Mouse (Mus musculus): ENCODE measurements at regions not wholly inside any gene's neighbourhood (a gene's known extent, or its start where the extent isn't known, plus 50 kb on each side); places are given as distances from the start of the nearest gene placed in this dataset.

DNA sequence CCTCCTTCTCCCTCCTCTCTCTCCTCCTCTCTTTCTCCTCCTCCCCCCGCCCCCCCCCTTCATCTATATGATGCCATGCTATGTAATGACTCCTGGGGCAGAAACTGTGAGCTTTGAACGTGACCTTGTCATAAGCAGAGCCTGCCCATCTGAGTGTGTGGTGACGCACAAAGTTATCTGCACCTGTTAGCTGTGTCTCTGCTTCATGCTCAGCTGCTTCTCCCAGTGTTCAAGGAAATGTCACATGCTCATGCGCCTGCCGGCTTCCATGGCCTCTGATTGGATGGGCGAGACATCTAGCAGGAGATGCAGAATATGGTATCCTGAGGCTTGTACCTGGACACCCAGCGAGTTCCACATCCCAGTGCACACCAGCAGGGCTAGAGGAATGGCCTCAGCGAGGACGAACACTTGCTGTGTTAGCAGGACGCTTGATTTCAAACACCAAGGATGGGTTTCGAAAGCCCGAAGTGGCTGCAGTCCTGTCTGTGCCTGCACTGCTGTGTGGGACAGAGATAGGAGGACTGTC lies 240.6 kb downstream of the 1500009L16Rik start:
- DNase-seq (ENCODE audit: low spot score in 2 of 2): no peak

DNA sequence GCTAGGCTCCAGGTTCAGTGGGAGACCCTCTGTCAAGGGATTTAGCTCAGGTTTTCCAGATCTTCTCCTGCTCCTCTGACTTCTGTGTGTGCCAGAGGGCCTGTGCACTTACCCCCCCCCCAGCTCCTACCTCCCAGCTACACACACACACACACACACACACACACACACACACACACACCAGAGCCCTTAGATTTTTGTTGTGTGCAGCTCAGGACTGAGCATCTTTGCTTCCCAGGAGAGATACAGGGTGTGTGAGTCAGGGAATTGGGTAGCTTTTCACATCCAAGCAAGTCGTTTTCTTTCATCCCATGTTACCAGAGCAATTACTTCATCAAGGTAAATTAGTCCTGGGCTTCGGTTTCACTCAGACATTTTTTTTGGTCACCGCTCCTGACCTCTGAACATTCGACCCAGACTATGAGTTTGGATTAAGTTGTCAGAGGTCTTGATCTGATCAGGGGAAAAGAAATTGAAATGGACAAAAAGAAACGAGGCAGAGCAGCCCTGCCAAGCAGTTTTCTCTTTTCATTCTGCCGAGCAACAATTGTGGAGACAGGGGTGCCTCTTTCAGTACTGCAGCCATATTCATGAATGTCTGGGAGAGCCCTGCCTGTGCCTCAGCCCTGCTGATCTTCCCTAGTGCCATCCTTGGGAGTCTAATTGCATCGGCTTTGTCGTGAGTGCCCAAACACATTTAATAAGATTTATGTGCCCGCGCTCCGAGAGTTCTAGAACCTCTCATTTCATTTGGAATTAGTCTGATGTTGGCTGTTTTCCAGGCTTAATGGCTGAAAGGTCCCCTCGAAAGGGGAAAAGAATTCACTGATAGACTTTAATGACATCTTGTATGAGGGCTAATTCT lies 241.3 kb downstream of the 1500009L16Rik start:
- no peak for DNase-seq (ENCODE audit: low spot score in 2 of 2)

DNA sequence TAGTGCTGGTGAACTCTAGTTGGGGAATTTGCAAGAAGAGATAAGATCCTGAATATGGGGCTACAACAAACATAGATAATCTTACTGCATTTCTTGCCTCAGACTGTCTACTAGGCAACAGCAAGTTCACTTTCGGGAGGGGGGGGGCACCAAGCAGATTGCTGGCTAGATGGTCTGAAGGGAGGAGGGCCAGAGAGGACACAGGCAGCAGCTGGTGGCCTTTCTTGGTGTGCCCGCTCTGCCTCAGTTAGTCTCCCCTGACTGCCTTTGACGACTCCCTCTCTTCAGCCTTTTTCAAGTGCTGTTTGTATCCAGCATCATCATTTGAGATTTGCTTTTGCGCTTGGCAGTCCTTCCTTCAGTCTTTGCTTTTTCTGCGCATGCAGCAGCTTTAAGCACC lies 242.2 kb downstream of the 1500009L16Rik start:
- DNase-seq (ENCODE audit: low spot score in 2 of 2): no peak

DNA sequence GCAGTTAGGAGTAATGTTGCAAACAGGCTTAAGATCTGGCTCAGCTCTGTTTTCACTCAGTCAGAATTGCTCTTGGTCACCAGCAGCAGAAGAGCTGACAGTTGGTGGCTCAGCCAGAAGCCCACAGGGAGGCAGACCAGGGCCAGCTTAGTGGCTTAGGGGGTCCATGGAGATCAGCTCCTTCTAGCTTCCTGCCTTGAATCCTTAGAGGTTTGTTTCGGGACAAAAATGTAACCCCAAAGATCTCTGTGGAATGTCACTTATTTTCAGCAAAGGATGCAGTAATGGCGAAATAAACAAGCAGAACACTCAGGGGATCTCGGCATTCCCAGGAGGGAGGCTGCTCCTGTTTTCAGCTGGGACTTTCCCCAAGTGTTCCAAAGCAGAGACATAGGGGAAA lies 247.8 kb downstream of the 1500009L16Rik start:
- DNase-seq (ENCODE audit: low spot score in 2 of 2): no peak

DNA sequence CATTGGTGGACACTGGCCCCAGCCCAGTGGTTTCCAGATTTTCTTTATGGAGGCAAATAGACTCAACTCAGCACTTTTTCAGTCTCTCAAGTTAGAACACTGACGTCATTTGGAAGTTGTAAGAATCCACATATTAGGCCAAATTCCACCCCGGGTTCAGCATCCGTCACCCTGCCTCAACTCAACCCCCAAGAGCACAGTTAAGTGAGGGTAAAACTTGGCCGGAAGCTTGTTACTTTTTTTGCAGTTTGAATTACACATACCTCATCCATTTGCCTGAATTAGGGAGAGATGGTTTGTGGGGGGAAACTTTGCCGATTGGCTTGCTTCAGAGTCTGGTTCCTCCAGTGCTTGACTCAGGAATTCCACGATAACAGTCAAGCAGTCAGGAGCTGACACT lies 251.9 kb downstream of the 1500009L16Rik start:
- no peak for DNase-seq (ENCODE audit: low spot score in 2 of 2)

DNA sequence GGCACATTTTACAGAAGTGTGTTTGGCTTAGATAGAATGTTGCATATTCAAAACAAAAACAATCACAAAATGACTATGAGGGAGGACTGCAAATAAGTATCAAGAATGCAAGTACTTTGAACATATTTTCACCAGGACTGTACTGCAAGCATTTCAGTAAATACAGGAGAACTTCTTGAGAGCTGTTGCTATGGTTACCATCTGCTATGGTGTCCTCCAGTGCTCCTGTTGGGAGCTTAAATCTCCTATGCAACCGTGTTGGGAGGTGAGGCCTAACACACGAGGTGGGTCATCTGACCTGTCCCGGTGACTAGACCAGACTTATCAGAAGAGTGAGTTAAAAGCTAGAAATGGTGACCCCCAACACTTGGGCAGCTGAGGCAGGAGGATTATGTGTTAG lies 253.9 kb downstream of the 1500009L16Rik start:
- no peak for DNase-seq (ENCODE audit: low spot score in 2 of 2)

DNA sequence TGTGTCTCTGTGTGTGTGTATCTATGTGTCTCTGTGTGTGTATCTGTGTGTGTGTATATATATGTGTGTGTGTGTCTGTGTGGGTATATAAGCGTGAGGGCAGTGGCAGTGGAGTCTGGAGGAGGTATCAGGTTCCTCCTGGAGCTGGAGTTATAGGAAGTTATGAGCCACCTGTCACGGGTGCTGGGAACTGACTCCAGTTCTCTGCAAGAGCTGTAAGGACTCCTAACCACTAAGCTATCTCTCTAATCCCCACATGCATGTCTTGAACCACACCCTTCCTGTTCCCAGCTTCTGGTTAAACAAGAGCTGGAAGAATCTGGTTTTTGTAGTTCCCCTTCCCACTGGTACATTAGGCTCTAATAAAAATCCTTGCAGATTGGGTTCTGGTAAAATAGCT lies 257.3 kb downstream of the 1500009L16Rik start:
- DNase-seq (ENCODE audit: low spot score in 2 of 2): no peak

DNA sequence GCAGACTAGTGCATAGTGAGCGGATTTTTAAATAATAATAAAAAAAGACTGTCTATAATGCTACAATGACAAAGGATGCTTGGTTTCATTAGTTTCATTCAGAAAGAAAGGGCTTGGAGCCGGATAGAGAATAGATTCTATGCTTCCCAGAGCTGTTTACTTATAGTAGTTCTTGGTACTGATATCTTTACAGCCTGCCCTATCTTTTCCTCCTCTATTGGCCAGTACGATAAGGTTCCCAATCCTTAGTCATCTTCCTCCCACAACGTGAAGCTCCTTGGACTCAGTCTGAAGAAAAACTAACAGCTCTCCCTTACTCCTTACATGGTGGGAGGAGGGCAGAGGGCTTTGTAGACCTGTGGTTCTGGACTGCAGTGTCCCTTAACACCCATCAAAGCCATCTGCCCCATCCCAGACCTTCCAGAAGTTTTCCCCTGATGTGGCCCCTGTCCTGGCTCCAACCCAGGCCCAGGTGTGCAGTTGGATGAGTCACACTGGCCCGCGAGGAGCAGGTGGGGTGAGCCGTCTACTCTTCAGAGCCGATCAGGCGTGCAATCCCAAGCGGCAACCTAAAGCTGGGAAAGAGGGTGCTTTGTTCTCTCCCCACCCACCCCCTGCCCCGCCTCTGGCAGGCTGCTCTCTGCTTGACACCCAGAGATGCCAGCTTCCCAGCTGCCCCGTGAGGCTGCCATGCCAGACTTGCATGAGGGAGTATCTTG lies 262.2 kb downstream of the 1500009L16Rik start:
- DNase-seq (ENCODE audit: low spot score in 2 of 2): no peak

DNA sequence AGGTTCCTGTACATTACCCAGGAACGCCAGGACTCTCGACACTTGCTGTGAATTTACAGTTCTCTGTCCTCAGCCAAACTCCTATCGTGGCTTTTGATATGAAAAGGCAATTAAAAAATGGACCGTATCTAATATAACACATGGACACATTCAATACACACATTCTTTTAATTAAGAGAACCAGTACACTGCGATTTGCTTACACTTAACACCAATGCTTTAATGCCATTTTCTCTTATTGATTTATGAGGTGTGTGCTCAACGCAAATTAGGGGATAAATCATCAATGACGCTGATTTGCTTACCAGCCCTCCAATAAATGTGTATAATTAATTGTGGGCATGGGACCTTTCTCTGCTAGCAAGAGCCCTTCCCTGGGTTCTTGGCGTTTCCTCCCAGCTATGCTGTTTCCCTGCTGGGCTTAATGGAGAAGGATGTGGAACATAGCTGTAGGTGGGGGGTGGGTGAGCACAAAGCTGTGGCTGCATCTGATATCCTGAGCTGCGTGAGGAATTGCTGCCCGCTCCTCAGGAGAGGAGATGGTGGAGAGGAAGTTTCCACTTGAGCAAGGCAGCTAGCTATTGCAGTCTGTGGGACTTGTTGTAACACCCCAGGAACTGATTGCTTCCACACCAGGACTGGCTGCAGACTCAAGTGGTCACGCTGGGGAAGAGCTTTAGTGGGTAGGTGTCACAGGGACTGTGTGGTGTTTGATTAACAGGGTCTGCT lies 270.1 kb downstream of the 1500009L16Rik start:
- no peak for DNase-seq (ENCODE audit: low spot score in 2 of 2)

DNA sequence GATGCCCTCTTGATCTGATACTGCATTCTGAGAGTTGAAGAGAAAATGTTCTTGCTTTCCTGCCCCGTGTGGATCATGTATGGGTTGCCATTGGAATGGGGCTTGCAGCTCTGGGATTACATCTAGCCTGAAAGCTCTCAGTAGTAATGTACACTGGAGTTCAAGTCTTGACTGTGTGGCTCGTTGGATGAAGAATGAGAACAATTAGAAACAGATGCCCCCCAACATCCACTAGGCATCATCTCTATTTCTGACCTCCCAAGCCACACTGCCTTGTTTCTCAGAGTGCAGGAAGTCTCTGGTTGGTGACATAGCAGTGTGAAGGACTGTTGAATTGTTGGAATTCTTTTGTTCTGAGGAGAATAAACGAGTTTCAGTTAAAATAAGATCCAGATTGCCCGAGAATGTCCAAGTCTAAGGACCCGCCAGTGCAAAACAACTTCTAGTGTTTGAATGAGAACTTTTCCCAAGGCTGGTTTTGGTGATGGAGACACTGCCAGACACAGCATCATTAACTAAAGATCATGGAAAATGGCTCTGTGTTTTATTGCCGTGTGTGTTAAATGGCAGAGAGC lies 272.4 kb downstream of the 1500009L16Rik start:
- no peak for DNase-seq (ENCODE audit: low spot score in 2 of 2)

DNA sequence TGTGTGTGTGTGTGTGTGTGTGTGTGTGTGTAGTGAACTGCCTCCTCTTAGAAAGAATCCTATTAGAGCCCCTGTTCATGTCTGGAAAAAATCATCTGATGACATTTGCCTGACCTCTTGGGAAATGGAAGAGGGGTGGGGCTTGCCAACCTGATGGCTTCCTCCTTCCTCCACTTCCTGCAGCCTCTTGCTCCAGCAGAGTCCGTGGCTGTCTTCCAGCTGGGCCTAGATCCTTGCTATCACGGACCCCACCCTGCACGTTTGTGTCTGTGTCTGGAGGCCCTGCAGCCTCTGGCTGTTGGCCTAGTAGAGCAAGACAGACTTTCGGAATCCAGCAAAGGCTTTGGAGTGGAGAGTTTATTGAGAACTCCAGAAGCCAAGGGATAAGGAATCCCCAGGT lies 273.2 kb downstream of the 1500009L16Rik start:
- peak in 1 of 2 experiments; percentile 10 for DNase-seq (ENCODE audit: low spot score in 2 of 2)

DNA sequence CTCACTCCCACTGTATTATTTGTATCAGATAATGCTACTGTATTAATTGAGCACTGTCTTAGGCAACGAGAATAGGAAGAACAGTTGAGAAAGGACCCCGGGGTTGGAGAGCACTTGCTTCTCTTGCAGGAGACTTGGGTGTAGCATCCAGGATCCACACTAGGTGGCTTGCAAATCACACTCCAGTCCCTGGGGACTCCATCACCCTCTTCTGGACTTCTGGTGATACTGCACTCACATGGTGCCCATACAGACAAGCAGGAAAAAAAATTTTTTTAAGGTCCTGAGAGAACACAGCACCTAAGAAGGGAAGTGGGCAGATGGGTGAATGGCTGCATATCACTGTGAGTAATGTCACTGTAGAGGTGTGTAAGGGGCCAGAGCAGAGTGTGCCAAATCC lies 273.8 kb downstream of the 1500009L16Rik start:
- DNase-seq (ENCODE audit: low spot score in 2 of 2): no peak

DNA sequence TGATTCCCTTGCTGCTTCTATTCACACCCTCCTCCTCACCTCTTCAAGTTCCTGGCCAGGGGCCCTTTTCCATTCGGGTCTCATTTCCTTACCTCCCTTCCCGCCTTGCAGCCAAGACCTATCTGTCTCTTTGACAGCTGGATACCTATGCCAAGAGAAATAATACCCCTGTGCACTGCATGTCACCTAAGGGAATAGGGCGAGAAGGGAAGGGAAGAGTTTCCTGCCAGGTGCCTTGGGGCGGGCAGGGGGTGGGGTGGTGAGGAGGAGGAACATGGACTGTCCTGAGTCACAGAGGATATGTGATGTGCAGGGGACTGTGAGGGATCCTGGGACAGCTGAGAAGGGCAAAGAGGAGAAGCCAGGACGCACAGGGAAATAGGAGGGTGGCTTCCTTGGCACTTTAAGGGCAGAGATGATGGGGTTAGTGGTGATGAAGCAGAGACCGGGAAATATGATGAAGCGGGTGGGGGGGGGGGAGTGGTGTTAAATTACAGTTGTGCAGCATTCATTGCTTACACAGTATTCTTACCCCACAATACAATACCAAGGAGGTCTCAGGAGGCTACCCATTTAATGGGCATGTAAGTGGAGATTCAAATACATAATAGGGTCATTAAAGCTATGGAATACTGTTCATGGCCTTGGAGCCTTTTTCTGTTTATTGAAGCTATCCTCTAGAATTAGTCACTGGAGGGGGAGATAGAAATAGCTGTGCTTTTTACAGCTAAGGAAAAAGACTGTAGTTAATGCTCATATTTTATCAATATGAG lies 278.0 kb downstream of the 1500009L16Rik start:
- DNase-seq (ENCODE audit: low spot score in 2 of 2): no peak

DNA sequence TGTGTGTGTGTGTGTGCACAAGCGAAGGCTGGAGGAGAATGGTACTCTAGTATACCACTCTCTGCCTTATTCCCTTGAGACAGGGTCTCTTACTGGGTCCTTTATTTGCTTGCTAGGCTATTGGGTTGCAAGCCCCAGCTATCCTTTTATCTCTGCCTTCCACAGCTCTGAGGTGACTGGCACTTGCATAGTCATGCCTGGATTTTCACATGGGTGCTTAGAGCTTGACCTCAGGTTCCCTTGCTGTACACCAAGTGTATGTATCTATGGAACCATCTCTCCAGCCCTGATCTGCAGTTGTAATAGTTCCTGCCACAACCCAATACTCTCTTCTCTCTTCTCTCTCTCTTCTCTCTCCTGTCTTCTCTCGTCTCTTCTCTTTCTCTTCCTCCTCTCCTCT lies 280.1 kb downstream of the 1500009L16Rik start:
- DNase-seq (ENCODE audit: low spot score in 2 of 2): no peak

DNA sequence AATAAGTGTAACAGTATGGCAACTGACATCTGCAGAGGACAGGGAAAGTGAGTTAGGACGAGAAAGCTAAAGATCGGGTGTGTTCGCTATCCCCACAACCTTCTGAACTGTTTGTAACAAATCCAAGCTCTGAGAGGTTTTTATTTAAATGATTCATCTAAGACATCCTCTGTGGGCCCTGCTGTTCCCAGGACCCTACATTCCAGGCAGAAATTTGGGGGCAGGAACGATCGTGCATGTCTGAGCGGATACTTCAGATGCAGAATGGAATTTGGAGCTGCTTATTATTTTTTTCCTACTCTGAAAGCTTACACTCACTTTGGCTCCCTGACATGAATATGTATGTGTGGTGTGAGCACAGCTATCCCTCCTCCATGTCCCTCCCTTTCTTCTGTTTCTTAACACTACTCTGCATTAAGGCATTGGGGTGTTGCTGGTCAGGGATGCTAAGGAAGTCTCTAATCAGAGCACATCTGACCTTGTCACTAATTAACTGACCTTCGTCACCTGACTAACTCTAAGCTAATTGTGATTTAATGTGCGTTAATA lies 281.0 kb downstream of the 1500009L16Rik start:
- no peak for DNase-seq (ENCODE audit: low spot score in 2 of 2)

DNA sequence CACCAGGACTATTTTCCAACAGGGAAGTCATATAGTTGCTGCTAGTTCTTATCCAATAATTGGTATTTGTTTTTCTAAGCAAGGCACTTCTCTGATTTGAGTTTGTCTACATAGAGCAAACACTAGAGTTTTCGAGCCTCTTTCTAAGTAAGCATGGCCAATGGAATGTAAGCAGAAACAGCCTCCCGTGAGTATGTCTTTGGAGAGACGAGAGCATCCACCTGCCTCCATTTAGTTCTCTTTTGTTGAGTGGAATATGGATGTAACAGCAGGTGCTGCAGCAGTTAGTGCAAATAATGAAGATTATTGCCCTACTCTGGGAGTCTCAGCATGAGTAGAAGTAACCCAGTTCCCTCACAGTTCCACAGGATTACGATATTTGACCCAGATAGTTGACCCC lies 286.3 kb downstream of the 1500009L16Rik start:
- DNase-seq (ENCODE audit: low spot score in 2 of 2): no peak

DNA sequence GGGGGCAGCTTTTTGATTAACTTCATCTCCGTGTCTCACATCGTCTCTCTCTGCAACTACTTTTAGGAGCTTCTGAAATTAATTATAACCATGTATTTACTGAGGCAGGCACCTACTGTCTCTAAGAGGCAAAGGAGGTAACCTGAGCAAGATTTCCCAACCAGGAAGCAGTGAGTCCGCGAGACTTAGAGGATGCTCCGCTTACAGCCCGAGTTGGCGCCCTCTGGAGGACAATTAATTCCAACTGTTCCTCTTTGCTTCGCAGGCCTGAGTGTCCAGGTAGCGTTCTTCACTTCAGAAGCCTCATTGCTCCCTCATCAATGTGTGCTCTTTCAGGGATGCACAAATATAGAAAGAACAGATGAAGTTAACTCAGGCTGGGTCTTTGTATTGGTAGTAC lies 296.7 kb downstream of the 1500009L16Rik start:
- no peak for DNase-seq (ENCODE audit: low spot score in 2 of 2)

DNA sequence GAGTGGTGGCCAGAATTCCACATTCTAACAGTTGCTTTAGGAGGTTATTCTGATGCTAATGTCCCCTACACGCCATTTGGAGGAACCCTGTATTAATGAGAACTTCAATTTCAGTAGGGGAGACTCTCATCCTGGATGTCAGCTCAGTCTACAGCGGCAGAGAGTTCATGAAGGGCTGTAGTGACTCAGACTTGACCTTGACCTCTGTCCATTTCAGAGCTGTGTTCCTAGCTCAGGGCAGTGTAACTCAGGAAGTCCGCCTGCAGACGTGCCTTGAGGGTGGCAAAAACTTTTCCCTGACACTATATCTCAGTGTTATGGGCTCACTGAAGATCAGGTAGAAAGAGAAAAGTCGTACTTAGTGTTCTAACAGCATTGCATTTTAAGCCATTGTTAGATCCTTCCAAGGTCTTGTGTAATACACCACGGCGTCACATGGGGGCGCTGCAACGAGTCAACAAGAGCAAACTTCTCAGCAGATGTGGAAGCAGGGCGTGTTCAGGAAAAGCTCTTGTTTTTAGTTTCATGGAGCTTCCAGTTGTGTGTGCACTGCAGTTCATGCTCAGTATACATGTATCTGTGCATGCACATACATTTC lies 297.5 kb downstream of the 1500009L16Rik start:
- DNase-seq (ENCODE audit: low spot score in 2 of 2): peak in 1 of 2 experiments; percentile 15

DNA sequence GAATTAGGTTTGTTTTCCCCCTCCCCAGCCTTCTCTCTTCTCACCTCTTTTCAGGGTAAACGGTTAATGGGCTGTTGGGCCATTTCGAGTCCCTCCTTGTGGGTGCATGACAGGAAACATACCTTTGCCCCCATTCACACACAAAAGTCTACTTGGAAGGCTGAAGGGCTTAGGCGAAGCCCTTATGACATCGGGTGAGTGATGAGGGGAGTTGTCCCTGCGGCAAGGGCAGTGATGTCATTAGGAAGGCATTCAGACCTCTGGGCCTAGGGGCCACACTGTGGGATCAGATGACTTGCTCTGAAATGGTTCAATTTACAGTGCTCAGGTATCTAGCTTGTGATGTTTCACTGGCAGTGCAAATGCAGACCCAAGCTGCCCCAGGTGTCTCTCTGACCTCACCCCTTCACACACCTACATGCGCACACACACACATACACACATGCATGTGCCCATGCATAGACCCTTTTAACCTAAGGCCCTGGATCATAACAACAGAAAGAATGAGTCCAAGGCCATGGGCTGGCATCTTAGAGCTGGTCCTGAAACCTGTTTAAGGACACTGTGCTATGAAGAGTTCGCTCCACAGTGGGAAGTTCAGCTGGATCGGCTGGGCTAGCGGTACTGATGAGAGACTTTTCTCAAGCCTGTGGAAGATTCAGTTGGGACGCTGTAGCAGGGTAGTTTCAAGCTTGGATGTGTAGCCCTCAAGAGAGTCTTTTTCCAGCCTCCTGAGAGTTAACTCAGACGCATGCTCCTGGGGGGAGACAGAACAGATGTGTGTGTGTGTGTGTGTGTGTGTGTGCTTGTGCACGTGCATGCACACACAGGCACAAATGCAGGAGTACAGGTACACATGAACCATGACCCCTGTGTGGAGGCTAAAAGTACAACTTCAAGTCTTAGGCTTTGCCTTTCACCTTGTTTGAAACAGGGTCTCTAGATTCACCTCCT lies 298.8 kb downstream of the 1500009L16Rik start:
- no peak for DNase-seq (ENCODE audit: low spot score in 2 of 2)
